Mouse (Mus musculus) embryonic fibroblast, embryonic 13.5 days (primary cell): ENCODE measurements around the gene Tbc1d10b.

ENCODE experiments used
- CTCF ChIP-seq: IDR thresholded peaks from 2 replicates; pipeline ENCODE4 v1.5.1; 2011; ENCODE audit warnings: mild to moderate bottlenecking, control low read depth, low read length, moderate library complexity, borderline replicate concordance; ENCODE audit not compliant: insufficient read depth
- POLR2A ChIP-seq: IDR thresholded peaks from 2 replicates; pipeline ENCODE4 v1.6.1; 2011; ENCODE audit warnings: low read depth, mild to moderate bottlenecking, control low read depth, low read length, moderate library complexity

DNA sequence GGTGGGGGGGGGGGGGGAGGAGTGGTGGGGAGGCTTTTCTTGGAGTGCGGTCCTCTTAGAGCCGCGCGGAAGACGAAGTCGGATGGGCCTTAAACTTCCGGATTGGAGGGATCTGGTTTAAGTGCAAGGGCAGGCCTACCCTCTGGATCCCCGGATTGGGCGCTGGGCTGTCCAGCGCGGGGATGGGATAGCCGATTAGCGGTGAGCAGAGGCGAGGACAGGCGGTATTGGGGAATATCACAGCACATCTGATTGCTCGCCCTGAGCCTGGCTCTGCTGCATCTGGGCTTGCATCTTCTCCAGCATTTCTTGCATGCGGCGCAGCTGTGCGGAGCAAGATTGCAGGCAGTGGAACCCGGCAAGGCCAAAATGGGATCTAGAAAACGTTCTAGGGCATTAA lies 6.3 kb upstream of the Tbc1d10b start:
- TF ChIP-seq CTCF (no peak), POLR2A (no peak)
